26 mouse cellular contexts compared by ENCODE assay signal in genomic region chr8:128026981-128027380, GRCm38 (mm10).
"Had no signal": no experiment of that assay in that cellular context is flagged by ENCODE, and none has a peak within 500 bp of the region (broad histone marks: within the 10 kb centered on the region; RNA-seq: fewer than 3 reads in every experiment).

No protein-coding gene starts in this region.

- H3K27me3 ChIP-seq: heart, embryonic 13.5 days; heart, embryonic 15.5 days; hindbrain, embryonic 13.5 days; hindbrain, embryonic 15.5 days; kidney, embryonic 15.5 days; limb, embryonic 13.5 days; limb, embryonic 15.5 days; liver, embryonic 12.5 days had no signal

- H3K4me1 ChIP-seq: liver, embryonic 12.5 days had no signal

- DNase-seq: gastrocnemius, postnatal 14 days; gastrocnemius, postnatal 36 days; heart, adult 11 months; heart, adult 2 months; heart, postnatal 14 days; heart, postnatal 36 days; kidney, adult 18-20 months; kidney, adult 8-10 months; kidney, postnatal 14 days; kidney, postnatal 36 days; layer of hippocampus, adult 9-11 months; layer of hippocampus, postnatal 36 days; left cerebral cortex, postnatal 4 days had no signal

- H3K36me3 ChIP-seq: heart, embryonic 13.5 days; heart, embryonic 15.5 days; hindbrain, embryonic 13.5 days; hindbrain, embryonic 15.5 days; kidney, embryonic 15.5 days; limb, embryonic 13.5 days; limb, embryonic 15.5 days; liver, embryonic 12.5 days had no signal

- H3K4me3 ChIP-seq: heart, adult 2 months; heart, embryonic 13.5 days; heart, embryonic 15.5 days; hindbrain, embryonic 13.5 days; hindbrain, embryonic 15.5 days; kidney, embryonic 15.5 days; limb, embryonic 13.5 days; limb, embryonic 15.5 days; liver, embryonic 12.5 days had no signal

- H3K4me2 ChIP-seq: heart, embryonic 11.5 days; heart, embryonic 13.5 days; heart, embryonic 15.5 days; hindbrain, embryonic 13.5 days; hindbrain, embryonic 15.5 days; kidney, embryonic 15.5 days; limb, embryonic 13.5 days; limb, embryonic 15.5 days; liver, embryonic 12.5 days had no signal

- H3K9ac ChIP-seq: heart, embryonic 13.5 days; heart, embryonic 15.5 days; hindbrain, embryonic 13.5 days; hindbrain, embryonic 15.5 days; kidney, embryonic 15.5 days; limb, embryonic 13.5 days; limb, embryonic 15.5 days; liver, embryonic 12.5 days; liver, embryonic 14.5 days had no signal

- ATAC-seq: hindbrain, postnatal 0 days; intestine, postnatal 0 days; liver, embryonic 12.5 days had no signal

- H3K9me3 ChIP-seq: heart, embryonic 13.5 days; heart, embryonic 15.5 days; hindbrain, embryonic 13.5 days; hindbrain, embryonic 15.5 days; kidney, embryonic 15.5 days; limb, embryonic 13.5 days; limb, embryonic 15.5 days; liver, embryonic 12.5 days had no signal

- H3K27ac ChIP-seq: heart, adult 2 months; heart, embryonic 15.5 days; hindbrain, embryonic 13.5 days; hindbrain, embryonic 15.5 days; hindbrain, postnatal 0 days; kidney, embryonic 15.5 days; kidney, postnatal 0 days; limb, embryonic 13.5 days; limb, embryonic 15.5 days; liver, embryonic 12.5 days; liver, embryonic 14.5 days had no signal
